Mouse (Mus musculus): ENCODE data around the gene Ptpro. TPM values are rescaled to one million over a fixed set of nuclear protein-coding genes. Genes with fewer than 3 reads are reported as not detected.
"Not testable (repeated sequence)": the region's sequence is repeated elsewhere in the genome, so short reads cannot be mapped to it uniquely, and the experiment has no call there.

The Ptpro gene
- total and polyA plus RNA-seq, 3 experiments: 0.05 TPM; not detected in 2

- Histone ChIP-seq H3K27me3 (ENCODE audit: insufficient read depth, low read length) (no peaks in the 10 kb centered on the region), H3K4me3 (ENCODE audit: low read depth, low read length) (no peak overlapping the region), H3K36me3 (replicated peaks) (no peaks in the 10 kb centered on the region), H3K4me1 (ENCODE audit: insufficient read depth, low read depth, low read length) (no peaks in the 10 kb centered on the region), H3K9me3 (replicated peaks) (peaks cover 55% of the 10 kb centered on the region)
- DNase-seq (ENCODE audit: low spot score): no peak
- ATAC-seq (ENCODE audit: extremely low read depth, insufficient number of reproducible peaks, low FRiP score, poor library complexity, severe bottlenecking): no peak
- TF ChIP-seq GATA2 (IDR thresholded peaks at IDR 0.05; ENCODE audit: borderline replicate concordance, low read depth, low read length) (no peak), TAL1 (conservative IDR thresholded peaks at IDR 0.05; ENCODE audit: low read depth, low read length) (no peak), GATA1 (IDR thresholded peaks at IDR 0.05; ENCODE audit: borderline replicate concordance, low read length) (no peak), CTCF (IDR thresholded peaks at IDR 0.05; ENCODE audit: low read depth, low read length) (no peak), POLR2AphosphoS5 (IDR thresholded peaks at IDR 0.05; ENCODE audit: insufficient replicate concordance, low read depth, low read length) (no peak)
Observed at GRCm38 (mm10) chr6:137466256-137466655, 214.1 kb downstream of the Ptpro start.

- Histone ChIP-seq H3K4me1 (ENCODE audit: insufficient read depth, low read depth, low read length) (no peaks in the 10 kb centered on the region), H3K27me3 (ENCODE audit: insufficient read depth, low read length) (no peaks in the 10 kb centered on the region), H3K4me3 (ENCODE audit: low read depth, low read length) (no peak overlapping the region), H3K9me3 (replicated peaks) (peaks cover 54% of the 10 kb centered on the region), H3K36me3 (replicated peaks) (no peaks in the 10 kb centered on the region)
- DNase-seq (ENCODE audit: low spot score) (no peak), ATAC-seq (ENCODE audit: extremely low read depth, insufficient number of reproducible peaks, low FRiP score, poor library complexity, severe bottlenecking) (no peak)
- TF ChIP-seq TAL1 (conservative IDR thresholded peaks at IDR 0.05; ENCODE audit: low read depth, low read length): no peak
- no peak for TF ChIP-seq CTCF (IDR thresholded peaks at IDR 0.05; ENCODE audit: low read depth, low read length)
- TF ChIP-seq GATA2 (IDR thresholded peaks at IDR 0.05; ENCODE audit: borderline replicate concordance, low read depth, low read length): no peak
- TF ChIP-seq GATA1 (IDR thresholded peaks at IDR 0.05; ENCODE audit: borderline replicate concordance, low read length): no peak
- TF ChIP-seq POLR2AphosphoS5 (IDR thresholded peaks at IDR 0.05; ENCODE audit: insufficient replicate concordance, low read depth, low read length): no peak
Observed at GRCm38 (mm10) chr6:137467696-137468095, 215.6 kb downstream of the Ptpro start.

GRCm38 (mm10) chr6:137469541-137469940, 217.4 kb downstream of the Ptpro start:
- H3K4me3 ChIP-seq (ENCODE audit: low read depth, low read length): no peak overlapping the region
- no peak for DNase-seq (ENCODE audit: low spot score)
- no peaks in the 10 kb centered on the region for H3K36me3 ChIP-seq (replicated peaks)
- TF ChIP-seq POLR2AphosphoS5 (IDR thresholded peaks at IDR 0.05; ENCODE audit: insufficient replicate concordance, low read depth, low read length): no peak
- TF ChIP-seq TAL1 (conservative IDR thresholded peaks at IDR 0.05; ENCODE audit: low read depth, low read length): no peak
- no peak for TF ChIP-seq GATA1 (IDR thresholded peaks at IDR 0.05; ENCODE audit: borderline replicate concordance, low read length)
- no peak for TF ChIP-seq CTCF (IDR thresholded peaks at IDR 0.05; ENCODE audit: low read depth, low read length)
- no peak for TF ChIP-seq GATA2 (IDR thresholded peaks at IDR 0.05; ENCODE audit: borderline replicate concordance, low read depth, low read length)
- no peaks in the 10 kb centered on the region for H3K27me3 ChIP-seq (ENCODE audit: insufficient read depth, low read length)
- ATAC-seq (ENCODE audit: extremely low read depth, insufficient number of reproducible peaks, low FRiP score, poor library complexity, severe bottlenecking): no peak
- no peaks in the 10 kb centered on the region for H3K4me1 ChIP-seq (ENCODE audit: insufficient read depth, low read depth, low read length)
- peaks cover 42% of the 10 kb centered on the region for H3K9me3 ChIP-seq (replicated peaks)

DNA sequence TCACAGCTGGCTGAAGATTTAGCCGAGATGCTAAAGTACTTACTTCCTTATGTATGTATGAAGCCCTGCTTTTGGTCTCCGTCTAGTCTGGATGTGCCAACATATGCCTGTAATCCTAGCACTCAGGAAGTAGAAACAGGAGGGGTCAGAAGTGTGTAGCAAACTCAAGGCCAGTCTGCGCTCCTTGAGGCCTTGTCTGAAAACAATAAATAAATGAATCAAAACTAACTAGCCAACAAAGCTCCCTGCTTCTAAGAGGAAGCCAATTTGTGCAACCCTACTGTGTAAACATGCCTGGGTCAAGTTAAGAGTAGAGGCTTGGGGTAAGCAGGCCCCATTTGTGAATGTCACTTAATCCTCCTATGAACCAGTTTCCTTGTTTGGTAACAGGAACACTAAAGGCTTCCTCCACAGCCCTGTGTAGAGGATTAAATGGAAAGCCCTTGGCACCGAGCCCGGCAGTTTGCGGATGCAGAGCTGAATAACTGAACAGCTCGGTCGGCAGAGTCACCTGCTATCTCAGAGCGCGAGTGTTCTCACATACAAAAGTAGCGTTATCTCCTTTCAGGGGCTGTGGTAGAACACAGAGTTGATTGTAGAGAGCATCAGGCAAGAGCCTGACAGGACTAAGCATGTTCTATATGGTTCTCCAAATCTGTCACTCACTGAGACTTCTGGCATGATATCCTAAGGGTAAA, 218.9 kb downstream of the Ptpro start:
- H3K4me3 ChIP-seq (ENCODE audit: low read depth, low read length): no peak overlapping the region
- H3K9me3 ChIP-seq (replicated peaks): peaks cover 38% of the 10 kb centered on the region
- no peak for DNase-seq (ENCODE audit: low spot score)
- H3K36me3 ChIP-seq (replicated peaks): no peaks in the 10 kb centered on the region
- TF ChIP-seq POLR2AphosphoS5 (IDR thresholded peaks at IDR 0.05; ENCODE audit: insufficient replicate concordance, low read depth, low read length): no peak
- no peak for TF ChIP-seq GATA2 (IDR thresholded peaks at IDR 0.05; ENCODE audit: borderline replicate concordance, low read depth, low read length)
- no peak for ATAC-seq (ENCODE audit: extremely low read depth, insufficient number of reproducible peaks, low FRiP score, poor library complexity, severe bottlenecking)
- H3K4me1 ChIP-seq (ENCODE audit: insufficient read depth, low read depth, low read length): no peaks in the 10 kb centered on the region
- H3K27me3 ChIP-seq (ENCODE audit: insufficient read depth, low read length): no peaks in the 10 kb centered on the region

- DNase-seq (ENCODE audit: low spot score) (no peak), ATAC-seq (ENCODE audit: extremely low read depth, insufficient number of reproducible peaks, low FRiP score, poor library complexity, severe bottlenecking) (no peak)
- Histone ChIP-seq H3K9me3 (replicated peaks) (peaks cover 43% of the 10 kb centered on the region), H3K36me3 (replicated peaks) (no peaks in the 10 kb centered on the region), H3K27me3 (ENCODE audit: insufficient read depth, low read length) (no peaks in the 10 kb centered on the region), H3K4me3 (ENCODE audit: low read depth, low read length) (no peak overlapping the region), H3K4me1 (ENCODE audit: insufficient read depth, low read depth, low read length) (no peaks in the 10 kb centered on the region)
- TF ChIP-seq GATA2 (IDR thresholded peaks at IDR 0.05; ENCODE audit: borderline replicate concordance, low read depth, low read length) (no peak), TAL1 (conservative IDR thresholded peaks at IDR 0.05; ENCODE audit: low read depth, low read length) (no peak), GATA1 (IDR thresholded peaks at IDR 0.05; ENCODE audit: borderline replicate concordance, low read length) (no peak), CTCF (IDR thresholded peaks at IDR 0.05; ENCODE audit: low read depth, low read length) (no peak), POLR2AphosphoS5 (IDR thresholded peaks at IDR 0.05; ENCODE audit: insufficient replicate concordance, low read depth, low read length) (no peak)
Observed at GRCm38 (mm10) chr6:137472129-137472528, 220.0 kb downstream of the Ptpro start.

- TF ChIP-seq GATA2 (IDR thresholded peaks at IDR 0.05; ENCODE audit: borderline replicate concordance, low read depth, low read length): no peak
- no peak for TF ChIP-seq CTCF (IDR thresholded peaks at IDR 0.05; ENCODE audit: low read depth, low read length)
- no peak overlapping the region for H3K4me3 ChIP-seq (ENCODE audit: low read depth, low read length)
- ATAC-seq (ENCODE audit: extremely low read depth, insufficient number of reproducible peaks, low FRiP score, poor library complexity, severe bottlenecking): no peak
- H3K27me3 ChIP-seq (ENCODE audit: insufficient read depth, low read length): no peaks in the 10 kb centered on the region
- DNase-seq (ENCODE audit: low spot score): no peak
- peaks cover 38% of the 10 kb centered on the region for H3K9me3 ChIP-seq (replicated peaks)
- no peaks in the 10 kb centered on the region for H3K36me3 ChIP-seq (replicated peaks)
- H3K4me1 ChIP-seq (ENCODE audit: insufficient read depth, low read depth, low read length): no peaks in the 10 kb centered on the region
Observed at GRCm38 (mm10) chr6:137473433-137473832, 221.3 kb downstream of the Ptpro start.

DNA sequence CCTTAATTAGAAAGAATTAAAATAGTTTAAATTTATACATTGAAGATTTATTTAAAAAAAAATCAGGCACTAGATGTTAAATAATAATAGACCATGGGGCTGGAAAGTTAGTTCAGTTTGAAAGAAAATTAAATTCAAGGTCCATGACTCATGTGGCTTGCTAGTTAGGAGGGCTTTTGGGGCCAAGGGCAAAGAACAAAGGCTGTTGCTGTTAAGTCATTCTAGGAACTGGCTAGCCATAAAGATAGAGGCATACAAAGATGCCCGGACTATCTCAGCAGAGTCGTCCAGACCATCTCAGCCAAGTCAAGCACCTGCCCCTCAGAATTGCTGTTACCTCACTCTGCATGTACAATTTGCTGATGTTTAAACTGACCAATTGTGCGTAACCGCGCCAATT, 223.6 kb downstream of the Ptpro start:
- not testable (repeated sequence) for H3K4me1 ChIP-seq (ENCODE audit: insufficient read depth, low read depth, low read length); ATAC-seq (ENCODE audit: extremely low read depth, insufficient number of reproducible peaks, low FRiP score, poor library complexity, severe bottlenecking)
- peaks cover 43% of the 10 kb centered on the region for H3K9me3 ChIP-seq (replicated peaks)

More for the DNA sequence above, 223.6 kb downstream of the Ptpro start:
- not testable (repeated sequence) for DNase-seq (ENCODE audit: low spot score); H3K27me3 ChIP-seq (ENCODE audit: insufficient read depth, low read length); H3K36me3 ChIP-seq (replicated peaks); H3K4me3 ChIP-seq (ENCODE audit: low read depth, low read length)
